Mouse (Mus musculus) embryonic facial prominence, embryonic 14.5 days (tissue): Measurements from ENCODE around the gene Gm17657. TPM values are rescaled to one million over a fixed set of nuclear protein-coding genes. Genes with fewer than 3 reads are reported as not detected.

Experiments used
- ATAC-seq: fragments of 200-750 bp; cut with Nextera tagmentation; 2 replicates; pipeline ENCODE4 v1.8.0; 2017; ENCODE audit warnings: low read depth, moderate number of reproducible peaks, moderate TSS enrichment
- DNase-seq: peaks from one replicate; pipeline ENCODE4 v3.0.0-alpha.2; 2015; ENCODE audit warnings: low spot score
- H3K27ac ChIP-seq: fragments of 300-500 bp; sonication (generic); replicated peaks from 2 replicates; pipeline ENCODE4 v1.5.1; 2014; ENCODE audit warnings: low read depth, mild to moderate bottlenecking, low read length, moderate library complexity
- H3K27me3 ChIP-seq: fragments of 300-500 bp; sonication (generic); replicated peaks from 2 replicates; pipeline ENCODE4 v1.6.1; 2014; ENCODE audit warnings: low read length; ENCODE audit not compliant: control insufficient read depth, insufficient read depth
- H3K36me3 ChIP-seq: fragments of 300-500 bp; sonication (generic); 2 replicates; pipeline ENCODE4 v1.6.1; 2014; ENCODE audit warnings: low read length, mixed read lengths; ENCODE audit not compliant: control insufficient read depth, insufficient read depth
- H3K4me1 ChIP-seq: fragments of 300-500 bp; sonication (generic); 2 replicates; pipeline ENCODE4 v1.6.1; 2014; ENCODE audit warnings: antibody characterized with exemption, low read length; ENCODE audit not compliant: control insufficient read depth, insufficient read depth
- H3K4me2 ChIP-seq: fragments of 300-500 bp; sonication (generic); 2 replicates; pipeline ENCODE4 v1.6.1; 2014; ENCODE audit warnings: low read depth, mild to moderate bottlenecking, low read length, moderate library complexity, mixed read lengths
- H3K4me3 ChIP-seq: fragments of 300-500 bp; sonication (generic); 2 replicates; pipeline ENCODE4 v1.5.1; 2014; ENCODE audit warnings: low read depth, mild to moderate bottlenecking, low read length
- H3K9ac ChIP-seq: fragments of 300-500 bp; sonication (generic); 2 replicates; pipeline ENCODE4 v1.6.1; 2014; ENCODE audit warnings: low read depth, mild to moderate bottlenecking, low read length, moderate library complexity, mixed read lengths
- H3K9me3 ChIP-seq: fragments of 300-500 bp; sonication (generic); 2 replicates; pipeline ENCODE4 v1.6.1; 2016; ENCODE audit warnings: low read length; ENCODE audit not compliant: control insufficient read depth
- WGBS: fragments of 180-500 bp; shearing (Covaris S2); extraction: QIAGEN DNeasy Blood & Tissue Kit; methylation state at CpG from one replicate; pipeline ENCODE4 v1.1.7; 2014; 5-methylcytosine and 5-hydroxymethylcytosine counted together
- polyA plus RNA-seq: library from polyadenylated mRNA; unstranded; fragments of >200 nt; fragmentation: Nextera tagmentation; extraction: Ambion mirVana; gene quantifications from 2 replicates; pipeline ENCODE4 v1.2.1, GENCODE M21; 2014

Gm17657 gene
- polyA plus RNA-seq, 1 experiment from 2014 or later = not detected

DNA sequence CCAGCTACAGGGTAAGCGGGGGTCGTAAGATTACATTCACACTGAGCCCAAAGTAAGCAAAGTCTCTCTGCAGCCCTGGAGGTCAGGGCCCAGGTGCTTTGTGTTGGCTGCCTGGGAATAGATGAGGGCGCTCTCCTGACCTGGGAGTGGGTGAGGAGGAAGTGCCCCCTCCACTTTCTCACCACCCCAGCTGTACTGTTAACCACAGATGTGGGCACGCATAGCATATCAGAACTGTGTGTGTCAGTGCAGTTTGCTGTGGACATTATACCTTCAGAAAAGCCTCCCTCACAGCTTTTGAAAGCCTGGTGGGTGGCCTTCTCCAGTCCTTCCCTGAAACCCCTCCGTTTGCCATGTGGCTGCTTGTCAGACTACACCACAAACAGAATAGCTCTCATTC, 34.9 kb upstream of the Gm17657 start:
- DNase-seq = no peak
- peaks cover 35% of the 10 kb centered on the region for H3K36me3 ChIP-seq
- no peak overlapping the region for H3K4me2 ChIP-seq
- ATAC-seq = no peak
- no peaks in the 10 kb centered on the region for H3K9me3 ChIP-seq
- WGBS = 71% methylated on average over 4 of the region's 5 CpGs
- H3K4me3 ChIP-seq = no peak overlapping the region
- H3K27me3 ChIP-seq = no peaks in the 10 kb centered on the region
- no peak overlapping the region for H3K27ac ChIP-seq
- H3K9ac ChIP-seq = no peak overlapping the region
- no peaks in the 10 kb centered on the region for H3K4me1 ChIP-seq

DNA sequence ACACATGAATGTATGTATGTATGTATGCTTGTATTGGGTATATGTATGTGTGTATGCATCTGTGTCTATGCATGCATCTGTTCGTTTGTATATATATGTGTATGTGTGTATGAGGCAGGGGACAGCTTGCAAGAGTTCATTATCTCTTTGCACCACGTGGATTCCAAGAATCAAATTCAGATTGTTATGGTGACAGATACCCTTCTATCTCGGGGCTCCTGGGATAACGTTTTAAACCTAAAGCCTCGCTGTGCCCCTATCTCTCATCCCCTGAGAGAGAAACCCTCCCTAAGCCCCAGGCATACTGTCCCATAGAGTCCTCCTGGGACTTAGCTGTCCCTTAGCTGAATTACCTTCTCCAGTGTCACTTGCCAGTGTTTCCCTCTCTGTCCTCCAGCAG, 34.1 kb upstream of the Gm17657 start:
- Histone ChIP-seq H3K36me3 (peaks cover 42% of the 10 kb centered on the region), H3K27ac (no peak overlapping the region), H3K9me3 (no peaks in the 10 kb centered on the region), H3K27me3 (no peaks in the 10 kb centered on the region), H3K4me3 (no peak overlapping the region), H3K4me2 (no peak overlapping the region), H3K9ac (no peak overlapping the region), H3K4me1 (no peaks in the 10 kb centered on the region)
- WGBS = 82% methylated on average over 5 of the region's 5 CpGs
- no peak for ATAC-seq
- DNase-seq = no peak

DNA sequence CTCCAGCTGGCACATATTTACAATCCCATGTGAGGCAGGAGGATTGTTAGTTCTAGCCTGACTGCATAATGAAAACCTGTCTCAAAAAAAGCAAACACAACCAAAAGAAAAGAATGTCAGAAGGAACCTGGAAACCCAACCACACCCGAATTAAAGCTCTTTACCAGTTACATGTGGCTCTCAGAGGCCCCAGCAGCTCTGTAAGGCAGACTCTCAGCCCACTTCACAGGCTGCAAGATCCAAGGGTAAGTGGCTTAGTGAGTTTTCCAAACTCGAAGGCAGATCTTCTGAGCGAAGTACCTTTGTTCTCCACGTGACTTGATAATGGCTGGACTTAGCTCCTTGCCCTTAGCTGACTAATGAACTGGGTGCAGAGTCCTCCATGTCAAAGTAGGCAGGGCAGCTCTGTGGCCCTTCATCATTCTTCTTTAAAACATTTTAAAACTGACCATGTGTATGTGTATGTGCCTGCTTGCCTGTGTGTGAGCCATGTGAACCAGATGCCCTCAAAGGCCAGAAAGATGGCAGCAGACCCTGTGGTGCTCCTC, 30.2 kb upstream of the Gm17657 start:
- H3K4me1 ChIP-seq = no peaks in the 10 kb centered on the region
- ATAC-seq (no peak), DNase-seq (no peak)
- no peaks in the 10 kb centered on the region for H3K27me3 ChIP-seq
- WGBS = 71% methylated on average over 4 of the region's 4 CpGs
- no peak overlapping the region for H3K4me3 ChIP-seq
- no peak overlapping the region for H3K27ac ChIP-seq
- no peak overlapping the region for H3K9ac ChIP-seq
- no peaks in the 10 kb centered on the region for H3K9me3 ChIP-seq
- H3K36me3 ChIP-seq = peaks cover 73% of the 10 kb centered on the region
- no peak overlapping the region for H3K4me2 ChIP-seq

DNA sequence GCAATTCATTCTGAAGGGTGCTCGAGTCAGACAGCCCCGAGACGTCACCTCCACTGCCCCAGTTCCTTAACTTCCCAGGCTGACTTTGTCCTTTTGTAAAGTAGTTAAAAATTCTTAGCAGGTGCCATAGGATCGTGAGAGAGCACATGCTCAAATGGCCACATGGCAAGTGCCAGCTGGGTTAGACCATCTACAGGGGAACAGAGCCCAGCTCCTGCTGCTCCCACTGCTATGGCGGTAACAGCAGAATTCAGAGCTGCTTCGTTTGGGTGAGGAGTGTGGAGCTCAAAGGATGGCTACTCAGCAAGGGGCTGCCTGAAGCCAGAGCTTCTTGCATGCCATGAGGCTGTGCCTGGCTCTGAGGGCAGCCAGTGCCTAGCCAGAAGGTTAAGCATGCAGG, 20.4 kb upstream of the Gm17657 start:
- ATAC-seq (no peak), DNase-seq (no peak)
- Histone ChIP-seq H3K9me3 (no peaks in the 10 kb centered on the region), H3K27me3 (no peaks in the 10 kb centered on the region), H3K27ac (no peak overlapping the region), H3K4me2 (no peak overlapping the region), H3K9ac (no peak overlapping the region), H3K4me3 (no peak overlapping the region), H3K4me1 (no peaks in the 10 kb centered on the region), H3K36me3 (peaks cover 67% of the 10 kb centered on the region)
- 85% methylated on average over 6 of the region's 6 CpGs for WGBS

DNA sequence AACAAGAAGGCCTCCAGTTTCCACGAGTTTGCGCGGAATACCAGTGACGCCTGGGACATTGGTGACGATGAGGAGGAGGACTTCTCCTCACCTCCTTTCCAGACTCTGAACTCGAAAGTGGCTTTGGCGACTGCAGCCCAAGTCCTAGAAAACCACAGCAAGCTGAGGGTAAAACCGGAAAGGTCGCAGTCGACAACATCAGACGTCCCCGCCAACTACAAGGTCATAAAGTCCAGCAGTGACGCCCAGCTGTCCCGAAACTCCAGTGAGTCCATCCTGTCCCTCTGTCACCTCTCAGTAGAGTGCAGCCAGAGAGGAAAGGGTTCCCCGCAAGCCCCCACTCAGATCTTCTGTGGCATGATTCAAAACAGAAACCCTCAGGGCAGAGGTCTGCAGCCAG, 19.0 kb upstream of the Gm17657 start:
- DNase-seq (no peak), ATAC-seq (no peak)
- Histone ChIP-seq H3K27me3 (no peaks in the 10 kb centered on the region), H3K9me3 (no peaks in the 10 kb centered on the region), H3K9ac (no peak overlapping the region), H3K4me3 (no peak overlapping the region), H3K36me3 (peaks cover 67% of the 10 kb centered on the region), H3K4me2 (no peak overlapping the region), H3K4me1 (no peaks in the 10 kb centered on the region), H3K27ac (no peak overlapping the region)
- whole genome bisulfite sequencing = 88% methylated on average over 15 of the region's 15 CpGs

DNA sequence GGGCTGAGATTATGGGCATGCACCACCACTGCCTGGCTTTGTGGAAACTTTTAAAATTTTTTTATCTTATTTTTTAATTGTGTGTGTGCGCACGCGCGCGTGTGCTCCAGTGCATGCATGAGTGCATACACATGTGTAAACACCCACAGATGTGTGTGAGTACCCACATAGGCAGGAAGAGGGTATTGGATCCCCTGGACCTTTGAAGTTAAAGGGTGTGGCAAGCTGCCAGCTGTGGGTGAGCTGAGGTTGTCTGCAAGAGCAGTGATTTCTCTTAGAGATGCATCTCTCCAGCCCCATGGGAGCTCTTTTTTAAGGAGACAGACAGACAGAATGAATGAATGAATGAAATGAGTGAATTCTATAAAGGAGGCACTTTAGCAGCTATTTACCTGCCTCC, 16.1 kb upstream of the Gm17657 start:
- no peak overlapping the region for H3K4me3 ChIP-seq
- H3K9me3 ChIP-seq = no peaks in the 10 kb centered on the region
- no peak overlapping the region for H3K27ac ChIP-seq
- no peak for DNase-seq
- 96% methylated on average over 5 of the region's 5 CpGs for WGBS
- H3K9ac ChIP-seq = no peak overlapping the region
- no peak overlapping the region for H3K4me2 ChIP-seq
- ATAC-seq = no peak
- no peaks in the 10 kb centered on the region for H3K4me1 ChIP-seq
- no peaks in the 10 kb centered on the region for H3K27me3 ChIP-seq
- peaks cover 40% of the 10 kb centered on the region for H3K36me3 ChIP-seq

DNA sequence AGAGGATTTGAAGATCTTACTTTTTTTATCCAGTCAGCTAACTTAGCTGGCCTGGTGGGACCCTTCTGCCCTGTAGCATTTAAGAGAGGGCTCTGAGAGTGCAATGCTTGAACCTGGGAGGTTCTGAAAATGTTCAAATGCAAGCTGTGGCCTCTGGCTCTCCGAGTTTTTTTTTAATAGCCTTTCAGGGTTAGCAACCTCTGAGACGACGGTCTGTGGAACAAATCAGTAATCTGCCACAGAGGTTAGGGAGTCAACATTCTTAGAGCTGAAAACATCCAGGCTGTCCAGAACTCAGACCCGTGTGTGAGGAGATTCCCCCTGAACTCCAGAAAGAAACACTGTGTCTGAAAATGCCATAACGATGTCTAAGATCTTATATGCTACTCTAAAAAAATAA, 9.0 kb upstream of the Gm17657 start:
- no peak for ATAC-seq
- Histone ChIP-seq H3K27ac (no peak overlapping the region), H3K4me1 (no peaks in the 10 kb centered on the region), H3K9me3 (no peaks in the 10 kb centered on the region), H3K9ac (no peak overlapping the region), H3K27me3 (no peaks in the 10 kb centered on the region), H3K4me3 (no peak overlapping the region), H3K36me3 (no peaks in the 10 kb centered on the region; the same call in 1 of the 2 replicates), H3K4me2 (no peak overlapping the region)
- no peak for DNase-seq
- 67% methylated on average over 5 of the region's 5 CpGs for WGBS

DNA sequence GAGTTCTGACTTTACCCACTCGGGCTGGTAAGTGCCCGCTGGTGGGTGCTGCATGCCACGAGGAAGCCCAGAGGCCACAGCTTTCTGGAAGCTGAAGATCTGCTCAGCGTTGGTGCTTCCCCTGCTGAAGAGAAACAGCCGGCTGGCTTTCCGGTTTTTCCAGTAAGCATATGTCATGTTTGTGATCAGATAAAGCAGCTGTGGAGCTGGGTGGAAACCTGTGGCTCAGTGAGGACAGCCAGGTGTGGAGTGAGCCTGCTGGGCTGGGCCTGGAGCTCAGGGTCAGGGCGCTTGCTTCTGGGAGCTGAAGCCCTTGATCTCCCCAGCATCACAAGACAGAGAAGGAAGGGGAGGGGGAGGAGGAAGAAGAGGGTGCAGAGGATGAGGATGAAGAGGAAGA, 7.5 kb upstream of the Gm17657 start:
- no peak overlapping the region for H3K9ac ChIP-seq
- no peak for ATAC-seq
- H3K9me3 ChIP-seq = no peaks in the 10 kb centered on the region
- peak; percentile 65 for DNase-seq
- no peak overlapping the region for H3K4me3 ChIP-seq
- H3K27me3 ChIP-seq = no peaks in the 10 kb centered on the region
- WGBS = 78% methylated on average over 7 of the region's 7 CpGs
- no peak overlapping the region for H3K4me2 ChIP-seq
- no peak overlapping the region for H3K27ac ChIP-seq
- H3K36me3 ChIP-seq = no peaks in the 10 kb centered on the region; the same call in 1 of the 2 replicates
- no peaks in the 10 kb centered on the region for H3K4me1 ChIP-seq

DNA sequence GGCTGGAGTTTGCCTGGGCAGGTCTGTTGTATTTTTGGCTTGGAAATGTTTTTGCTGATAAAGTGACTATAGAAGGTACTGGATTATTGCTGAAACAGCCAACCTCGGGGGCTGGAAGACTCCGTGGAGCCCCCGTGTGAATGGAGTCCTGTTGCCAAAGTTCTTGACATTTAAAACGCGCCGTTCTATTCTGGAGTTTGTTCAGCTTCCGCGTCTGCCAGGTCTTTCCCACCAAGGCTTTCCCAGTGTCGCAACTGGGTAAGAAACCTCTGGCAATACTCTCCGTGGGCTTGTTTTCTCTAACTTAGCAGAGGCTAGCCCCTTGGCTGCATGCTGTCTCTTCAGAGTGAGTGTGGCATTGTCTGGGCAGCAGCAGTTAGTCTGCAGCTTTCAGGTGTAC, 7.0 kb upstream of the Gm17657 start:
- no peak overlapping the region for H3K4me3 ChIP-seq
- H3K4me1 ChIP-seq = no peaks in the 10 kb centered on the region
- H3K27me3 ChIP-seq = no peaks in the 10 kb centered on the region
- no peak overlapping the region for H3K9ac ChIP-seq
- no peaks in the 10 kb centered on the region for H3K9me3 ChIP-seq
- 86% methylated on average over 10 of the region's 10 CpGs for WGBS
- ATAC-seq (no peak), DNase-seq (no peak)
- H3K4me2 ChIP-seq = no peak overlapping the region
- H3K27ac ChIP-seq = no peak overlapping the region
- H3K36me3 ChIP-seq = no peaks in the 10 kb centered on the region; the same call in 1 of the 2 replicates
